Mouse (Mus musculus): ENCODE data around the gene Inca1. TPM values are rescaled to one million over a fixed set of nuclear protein-coding genes. Genes with fewer than 3 reads are reported as not detected.

The Inca1 gene
- polyA plus RNA-seq, 1 experiment from 2014 or later = 1.8 TPM

DNA sequence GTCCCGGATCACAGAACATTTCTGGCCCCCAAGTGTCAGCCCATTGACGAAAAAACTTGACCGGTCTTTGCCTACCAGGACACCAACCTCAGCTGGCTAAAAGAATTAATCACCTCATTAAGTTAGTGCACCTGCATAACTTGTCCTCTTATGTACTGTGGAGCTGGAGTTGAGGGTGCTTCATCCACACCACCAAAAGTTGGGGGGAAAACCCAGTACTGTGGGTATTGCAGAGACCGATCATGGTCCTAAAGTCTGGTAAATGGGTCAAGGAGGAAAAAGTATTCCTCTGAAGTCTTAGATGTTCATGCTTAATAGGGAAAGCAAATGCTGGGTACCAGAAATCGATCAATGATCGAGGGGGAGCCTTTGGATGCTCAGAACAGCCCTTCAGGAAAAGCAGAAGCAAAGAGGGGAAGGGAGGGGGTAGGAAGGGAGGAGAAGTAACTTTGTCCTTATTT is 47.0 kb downstream of the Inca1 start:
- Histone ChIP-seq H3K27me3 (replicated peaks; ENCODE audit: control insufficient read depth, insufficient read depth, low read length) (no peaks in the 10 kb centered on the region), H3K9me3 (ENCODE audit: control insufficient read depth, low read length) (no peaks in the 10 kb centered on the region), H3K27ac (ENCODE audit: low read length) (peak overlapping the region; percentile 100), H3K36me3 (ENCODE audit: control insufficient read depth, insufficient read depth, low read length) (peaks cover 18% of the 10 kb centered on the region), H3K4me2 (ENCODE audit: low read depth, low read length) (peak overlapping the region; percentile 85), H3K4me3 (ENCODE audit: low read length) (peak overlapping the region; percentile 99), H3K4me1 (ENCODE audit: control insufficient read depth, insufficient read depth, low read length) (peaks cover 58% of the 10 kb centered on the region), H3K9ac (ENCODE audit: low read depth, low read length) (peak overlapping the region; percentile 100)
- whole genome bisulfite sequencing = 42% methylated on average over 6 of the region's 6 CpGs
- ATAC-seq = no peak

DNA sequence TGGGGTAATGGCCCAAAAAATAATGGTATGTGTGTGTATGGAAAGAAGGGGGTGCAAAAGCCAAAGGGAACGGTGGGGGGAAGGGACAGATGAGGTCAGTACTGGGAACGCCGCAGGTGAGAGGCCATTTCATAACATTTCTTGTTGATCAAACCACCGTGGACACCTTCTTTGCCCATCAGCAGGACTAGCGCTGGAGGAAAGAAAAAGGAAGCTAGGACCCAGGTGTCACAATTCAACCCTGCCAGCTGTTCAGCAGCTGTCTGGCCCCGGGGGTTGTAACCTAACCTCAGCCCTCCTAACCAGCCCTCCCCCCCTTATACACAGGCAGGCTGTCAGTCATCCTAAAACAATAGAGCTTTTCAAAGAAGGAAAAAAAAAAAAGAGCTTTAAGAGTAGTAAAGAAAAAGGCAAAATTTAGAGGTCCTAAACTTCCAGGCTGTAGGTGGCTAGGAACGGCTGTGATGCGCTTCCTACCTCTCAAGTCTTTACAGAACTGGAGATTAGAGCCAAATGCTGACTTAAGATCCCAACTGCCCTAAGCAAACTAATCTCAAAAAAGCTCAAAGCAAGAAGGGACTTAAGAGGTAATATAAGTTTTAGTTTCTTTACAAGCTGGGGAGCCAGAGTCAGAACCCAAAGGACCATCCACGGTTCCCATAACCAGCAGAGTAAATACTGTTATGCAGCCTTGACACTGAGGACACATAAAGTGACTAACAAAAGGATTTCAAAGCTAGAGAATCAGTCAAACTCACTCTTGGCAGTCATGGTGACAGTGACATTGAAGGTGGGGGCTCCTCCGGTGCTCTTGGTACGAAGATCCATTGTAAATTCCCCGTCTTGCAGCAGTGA is 47.7 kb downstream of the Inca1 start:
- 46% methylated on average over 12 of the region's 12 CpGs for WGBS

DNA sequence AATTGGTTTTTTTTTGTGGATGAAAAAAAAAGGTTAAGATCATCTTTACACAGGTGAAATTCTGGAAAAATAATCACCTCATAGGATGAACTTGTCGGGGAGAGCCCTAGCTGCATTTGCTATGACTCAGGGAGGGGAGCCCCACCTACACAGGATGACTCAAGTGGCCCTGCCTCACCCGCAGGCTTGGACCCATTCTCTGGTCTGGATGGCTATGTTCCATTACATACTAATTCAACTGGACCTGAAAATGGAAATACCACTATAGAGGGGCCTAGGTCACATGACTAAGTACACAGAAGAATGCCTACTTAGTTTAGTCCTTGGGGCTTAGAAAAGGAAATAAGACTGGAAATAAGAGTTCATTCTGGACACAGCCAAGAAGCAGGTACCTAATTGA is 48.6 kb downstream of the Inca1 start:
- ATAC-seq = no peak
- Histone ChIP-seq H3K9ac (ENCODE audit: low read depth, low read length) (0 out of 2 replicates have a peak overlapping the region, but pooled peaks have one; percentile 57), H3K27me3 (replicated peaks; ENCODE audit: control insufficient read depth, insufficient read depth, low read length) (no peaks in the 10 kb centered on the region), H3K27ac (ENCODE audit: low read length) (peak overlapping the region; percentile 96; the same call in 1 of the 2 replicates), H3K4me3 (ENCODE audit: low read length) (peak overlapping the region; percentile 23), H3K36me3 (ENCODE audit: control insufficient read depth, insufficient read depth, low read length) (peaks cover 18% of the 10 kb centered on the region), H3K4me1 (ENCODE audit: control insufficient read depth, insufficient read depth, low read length) (peaks cover 43% of the 10 kb centered on the region), H3K4me2 (ENCODE audit: low read depth, low read length) (peak overlapping the region; percentile 85), H3K9me3 (ENCODE audit: control insufficient read depth, low read length) (no peaks in the 10 kb centered on the region)
- 54% methylated on average over 2 of the region's 2 CpGs for WGBS

More for the DNA sequence above, 47.7 kb downstream of the Inca1 start:
- peak overlapping the region; percentile 85 for H3K4me2 ChIP-seq (ENCODE audit: low read depth, low read length)
- peaks cover 18% of the 10 kb centered on the region for H3K36me3 ChIP-seq (ENCODE audit: control insufficient read depth, insufficient read depth, low read length)
- H3K9ac ChIP-seq (ENCODE audit: low read depth, low read length) = peak overlapping the region; percentile 100
- H3K4me1 ChIP-seq (ENCODE audit: control insufficient read depth, insufficient read depth, low read length) = peaks cover 51% of the 10 kb centered on the region
- H3K27ac ChIP-seq (ENCODE audit: low read length) = peak overlapping the region; percentile 100
- no peaks in the 10 kb centered on the region for H3K27me3 ChIP-seq (replicated peaks; ENCODE audit: control insufficient read depth, insufficient read depth, low read length)
- H3K4me3 ChIP-seq (ENCODE audit: low read length) = peak overlapping the region; percentile 99
- ATAC-seq = no peak
- H3K9me3 ChIP-seq (ENCODE audit: control insufficient read depth, low read length) = no peaks in the 10 kb centered on the region

DNA sequence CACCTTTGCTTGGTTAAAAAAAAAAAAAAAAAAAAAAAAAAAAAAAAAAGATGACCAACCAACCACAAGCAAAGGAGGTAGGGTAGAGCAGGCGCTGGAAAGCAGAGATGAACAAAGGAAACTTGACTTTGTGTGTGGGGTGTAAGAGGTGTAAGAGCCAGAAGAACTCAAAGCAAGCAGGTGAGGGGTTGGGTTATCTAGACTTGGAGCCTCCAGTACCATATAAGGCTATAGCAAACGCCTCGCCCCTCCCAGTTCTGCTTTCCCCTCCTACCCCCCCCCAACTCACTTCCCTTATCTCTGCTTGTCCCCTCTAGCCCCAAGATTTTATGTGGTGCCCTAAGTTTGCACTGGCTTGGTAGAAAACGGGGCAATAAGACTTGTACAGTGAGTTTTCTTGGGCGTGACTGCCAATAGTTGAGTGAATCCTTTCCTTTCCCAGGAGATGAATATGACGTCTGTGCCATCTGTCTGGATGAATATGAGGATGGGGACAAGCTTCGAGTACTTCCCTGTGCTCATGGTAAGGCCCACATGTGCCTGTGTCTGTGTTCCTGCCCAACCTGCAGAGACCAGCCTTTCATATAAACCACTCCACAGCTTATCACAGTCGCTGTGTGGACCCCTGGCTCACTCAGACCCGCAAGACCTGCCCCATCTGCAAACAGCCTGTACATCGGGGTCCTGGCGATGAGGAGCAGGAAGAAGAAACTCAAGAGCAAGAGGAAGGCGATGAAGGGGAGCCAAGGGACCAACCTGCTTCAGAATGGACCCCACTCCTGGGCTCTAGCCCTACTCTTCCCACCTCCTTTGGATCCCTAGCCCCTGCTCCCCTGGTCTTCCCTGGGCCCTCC is 49.4 kb downstream of the Inca1 start:
- ATAC-seq = no peak
- H3K36me3 ChIP-seq (ENCODE audit: control insufficient read depth, insufficient read depth, low read length) = peaks cover 18% of the 10 kb centered on the region
- no peaks in the 10 kb centered on the region for H3K27me3 ChIP-seq (replicated peaks; ENCODE audit: control insufficient read depth, insufficient read depth, low read length)
- WGBS = 65% methylated on average over 12 of the region's 12 CpGs
- peak overlapping the region; percentile 85 for H3K4me2 ChIP-seq (ENCODE audit: low read depth, low read length)
- H3K9ac ChIP-seq (ENCODE audit: low read depth, low read length) = peak overlapping the region; percentile 57
- no peaks in the 10 kb centered on the region for H3K9me3 ChIP-seq (ENCODE audit: control insufficient read depth, low read length)
- peak overlapping the region; percentile 96 for H3K27ac ChIP-seq (ENCODE audit: low read length)
- peak overlapping the region; percentile 23 for H3K4me3 ChIP-seq (ENCODE audit: low read length)
- peaks cover 43% of the 10 kb centered on the region for H3K4me1 ChIP-seq (ENCODE audit: control insufficient read depth, insufficient read depth, low read length)

DNA sequence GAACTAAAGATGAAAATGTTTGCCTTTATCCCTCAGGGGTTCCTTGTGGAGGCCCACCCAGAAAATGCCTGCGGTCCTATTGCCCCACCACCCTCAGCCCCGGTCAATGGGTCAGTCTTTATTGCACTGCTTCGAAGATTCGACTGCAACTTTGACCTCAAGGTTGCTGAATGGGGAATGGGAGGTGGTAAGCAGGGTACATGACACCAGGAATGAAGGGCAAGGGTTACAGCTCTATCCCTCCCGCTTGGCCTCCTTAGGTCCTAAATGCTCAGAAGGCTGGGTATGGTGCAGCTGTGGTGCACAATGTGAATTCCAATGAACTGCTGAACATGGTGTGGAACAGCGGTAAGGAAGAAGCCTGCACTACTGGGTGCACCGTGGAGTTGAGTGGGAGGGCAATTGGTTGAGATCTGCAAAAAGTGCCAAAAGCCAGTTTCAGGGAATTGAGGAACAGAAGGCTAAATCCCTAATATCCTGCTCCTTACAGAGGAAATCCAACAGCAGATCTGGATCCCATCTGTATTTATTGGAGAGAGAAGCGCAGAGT is 50.7 kb downstream of the Inca1 start:
- H3K27me3 ChIP-seq (replicated peaks; ENCODE audit: control insufficient read depth, insufficient read depth, low read length) = no peaks in the 10 kb centered on the region
- ATAC-seq = no peak
- H3K4me1 ChIP-seq (ENCODE audit: control insufficient read depth, insufficient read depth, low read length) = peaks cover 44% of the 10 kb centered on the region
- peak overlapping the region; percentile 96 for H3K27ac ChIP-seq (ENCODE audit: low read length)
- H3K4me2 ChIP-seq (ENCODE audit: low read depth, low read length) = peak overlapping the region; percentile 84
- peaks cover 31% of the 10 kb centered on the region for H3K36me3 ChIP-seq (ENCODE audit: control insufficient read depth, insufficient read depth, low read length)
- H3K9ac ChIP-seq (ENCODE audit: low read depth, low read length) = peak overlapping the region; percentile 44; the same call in 1 of the 2 replicates
- WGBS = 71% methylated on average over 8 of the region's 8 CpGs
- H3K9me3 ChIP-seq (ENCODE audit: control insufficient read depth, low read length) = no peaks in the 10 kb centered on the region
- H3K4me3 ChIP-seq (ENCODE audit: low read length) = peak overlapping the region; percentile 80; the same call in 1 of the 2 replicates

DNA sequence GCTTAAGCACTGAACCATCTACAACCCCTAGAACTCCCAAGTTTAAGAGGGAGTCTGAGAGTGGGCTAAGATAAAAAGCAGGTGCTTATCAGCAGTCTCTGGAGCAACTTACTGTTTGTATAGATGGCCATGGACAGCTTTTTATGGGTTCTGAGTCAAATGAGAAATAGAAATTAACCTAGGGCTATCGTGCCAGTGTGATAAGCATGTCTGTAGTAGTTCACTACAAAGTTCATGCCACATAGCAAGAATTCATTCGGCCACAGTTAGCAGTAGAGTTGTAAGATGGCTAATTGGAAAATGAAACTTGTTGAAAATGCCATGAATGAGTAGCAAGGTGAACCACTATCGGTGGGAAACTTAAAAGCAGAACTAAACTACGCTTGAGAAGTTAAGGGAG is 51.4 kb downstream of the Inca1 start:
- no peak for ATAC-seq
- peaks cover 44% of the 10 kb centered on the region for H3K4me1 ChIP-seq (ENCODE audit: control insufficient read depth, insufficient read depth, low read length)
- H3K4me2 ChIP-seq (ENCODE audit: low read depth, low read length) = peak overlapping the region; percentile 84
- peak overlapping the region; percentile 80 for H3K4me3 ChIP-seq (ENCODE audit: low read length)
- peak overlapping the region; percentile 89 for H3K9ac ChIP-seq (ENCODE audit: low read depth, low read length)
- no peaks in the 10 kb centered on the region for H3K9me3 ChIP-seq (ENCODE audit: control insufficient read depth, low read length)
- H3K27ac ChIP-seq (ENCODE audit: low read length) = peak overlapping the region; percentile 96
- H3K27me3 ChIP-seq (replicated peaks; ENCODE audit: control insufficient read depth, insufficient read depth, low read length) = no peaks in the 10 kb centered on the region
- H3K36me3 ChIP-seq (ENCODE audit: control insufficient read depth, insufficient read depth, low read length) = peaks cover 32% of the 10 kb centered on the region
- WGBS = 67% methylated on average over 4 of the region's 4 CpGs

DNA sequence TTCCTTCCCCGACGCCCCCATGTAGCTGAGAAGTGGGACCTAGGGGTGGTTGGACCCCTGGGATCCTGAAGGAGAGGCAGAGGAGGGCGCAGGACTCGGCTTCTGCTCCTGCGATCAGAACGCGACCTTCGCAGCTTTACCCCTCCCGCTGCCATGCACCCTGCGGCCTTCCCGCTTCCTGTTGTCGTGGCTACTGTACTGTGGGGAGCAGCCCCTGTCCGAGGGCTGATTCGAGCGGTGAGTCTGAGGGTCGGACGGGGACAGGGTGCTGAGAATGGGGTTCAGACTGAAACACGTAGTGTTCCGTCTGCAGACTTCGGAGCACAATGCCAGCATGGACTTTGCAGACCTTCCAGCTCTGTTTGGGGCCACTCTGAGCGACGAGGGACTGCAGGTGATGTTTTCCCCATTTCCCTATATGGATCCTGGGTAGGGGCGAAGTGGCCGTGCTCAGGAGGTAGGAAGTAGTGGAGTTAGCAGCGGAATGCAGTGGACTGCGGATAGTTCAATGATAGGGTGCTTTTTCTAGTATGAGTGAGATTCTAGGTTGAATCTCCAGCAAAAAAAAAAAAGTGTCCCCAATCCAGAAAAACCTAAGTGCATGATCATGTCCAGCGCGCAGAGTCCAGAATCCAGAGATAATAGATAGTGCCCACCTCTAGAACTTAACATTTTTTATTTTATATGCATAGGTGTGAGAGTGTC is 52.1 kb downstream of the Inca1 start:
- peak overlapping the region; percentile 96 for H3K27ac ChIP-seq (ENCODE audit: low read length)
- peaks cover 44% of the 10 kb centered on the region for H3K4me1 ChIP-seq (ENCODE audit: control insufficient read depth, insufficient read depth, low read length)
- H3K4me2 ChIP-seq (ENCODE audit: low read depth, low read length) = peak overlapping the region; percentile 84
- no peaks in the 10 kb centered on the region for H3K9me3 ChIP-seq (ENCODE audit: control insufficient read depth, low read length)
- peak; percentile 25 for ATAC-seq
- peak overlapping the region; percentile 80 for H3K4me3 ChIP-seq (ENCODE audit: low read length)
- peaks cover 32% of the 10 kb centered on the region for H3K36me3 ChIP-seq (ENCODE audit: control insufficient read depth, insufficient read depth, low read length)
- no peaks in the 10 kb centered on the region for H3K27me3 ChIP-seq (replicated peaks; ENCODE audit: control insufficient read depth, insufficient read depth, low read length)
- 2% methylated on average over 28 of the region's 28 CpGs for WGBS
- H3K9ac ChIP-seq (ENCODE audit: low read depth, low read length) = peak overlapping the region; percentile 89

DNA sequence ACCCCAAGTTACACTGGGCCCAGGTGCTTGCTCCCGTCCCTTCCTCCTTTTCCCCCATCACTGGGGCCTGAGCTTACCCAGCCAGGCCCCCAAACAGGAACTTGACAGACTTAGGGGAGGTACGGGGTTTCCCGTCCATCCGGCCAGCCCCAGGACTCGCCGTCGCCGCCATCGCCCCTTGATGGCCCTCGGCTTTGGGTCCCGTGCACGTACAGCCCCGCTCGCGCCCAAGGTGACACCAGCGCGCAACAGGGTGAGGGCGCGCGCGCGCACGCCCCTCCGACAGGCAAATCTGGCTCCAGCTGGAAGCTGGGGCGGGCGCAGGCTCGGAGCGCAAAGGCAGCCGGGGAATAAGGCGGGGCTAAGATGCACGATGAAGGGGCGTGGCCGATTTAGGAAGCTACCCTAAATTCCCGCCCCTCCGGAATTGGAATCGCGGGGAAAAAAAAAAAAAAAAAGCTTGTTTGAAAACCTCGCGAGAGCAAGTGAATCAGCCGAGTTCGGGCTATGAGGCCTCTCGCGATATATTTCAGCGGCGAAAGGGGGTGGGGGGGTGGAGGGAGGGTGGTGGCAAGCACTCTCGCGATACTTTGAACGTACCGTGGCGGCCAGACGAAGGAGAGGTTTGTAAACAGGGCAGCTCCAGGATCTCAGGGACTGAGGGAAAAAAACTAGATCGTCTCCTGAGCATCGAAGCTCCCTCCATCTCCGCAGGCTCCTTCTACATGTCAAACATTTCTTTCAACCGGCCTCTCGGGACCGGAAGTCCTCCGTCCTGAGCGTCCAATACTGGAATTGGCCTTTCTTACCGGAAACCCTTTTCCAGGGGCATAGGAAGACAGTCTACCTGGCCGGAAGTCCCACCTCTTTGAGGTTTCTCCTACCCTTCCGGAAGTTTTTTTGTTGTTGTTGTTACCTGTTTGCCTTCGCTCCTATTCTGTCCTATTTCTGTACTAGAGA is 53.0 kb downstream of the Inca1 start, which contains the start of the genes Rnf167 and Slc25a11:
Gene Rnf167 (plus strand): TSS at position 545 of the 960 bp plus-strand sequence.
Gene Slc25a11 (minus strand): TSS at position 789 of the 960 bp plus-strand sequence.
- peak within 1 kb of the TSS; percentile 84 for H3K4me2 ChIP-seq (ENCODE audit: low read depth, low read length)
- peak; percentile 86 for ATAC-seq
- H3K9me3 ChIP-seq (ENCODE audit: control insufficient read depth, low read length) = no peaks in the 10 kb centered on the region
- peak within 1 kb of the TSS; percentile 92 for H3K9ac ChIP-seq (ENCODE audit: low read depth, low read length)
- under 1% methylated on average over 63 of the region's 63 CpGs for WGBS
- peaks cover 32% of the 10 kb centered on the region for H3K36me3 ChIP-seq (ENCODE audit: control insufficient read depth, insufficient read depth, low read length)
- H3K27me3 ChIP-seq (replicated peaks; ENCODE audit: control insufficient read depth, insufficient read depth, low read length) = no peaks in the 10 kb centered on the region
- peak within 1 kb of the TSS; percentile 96 for H3K27ac ChIP-seq (ENCODE audit: low read length)
- H3K4me1 ChIP-seq (ENCODE audit: control insufficient read depth, insufficient read depth, low read length) = peaks cover 37% of the 10 kb centered on the region
- H3K4me3 ChIP-seq (ENCODE audit: low read length) = peak within 1 kb of the TSS; percentile 80
